Mouse (Mus musculus): ENCODE results near the gene Stk10. TPM values are rescaled to one million over a fixed set of nuclear protein-coding genes. Genes with fewer than 3 reads are reported as not detected.
A peak's percentile ranks its signal among the peaks of the same experiment; 100 is the strongest.

The Stk10 gene
- polyA plus RNA-seq, 1 experiment from 2014 or later, result 3.3 TPM

DNA sequence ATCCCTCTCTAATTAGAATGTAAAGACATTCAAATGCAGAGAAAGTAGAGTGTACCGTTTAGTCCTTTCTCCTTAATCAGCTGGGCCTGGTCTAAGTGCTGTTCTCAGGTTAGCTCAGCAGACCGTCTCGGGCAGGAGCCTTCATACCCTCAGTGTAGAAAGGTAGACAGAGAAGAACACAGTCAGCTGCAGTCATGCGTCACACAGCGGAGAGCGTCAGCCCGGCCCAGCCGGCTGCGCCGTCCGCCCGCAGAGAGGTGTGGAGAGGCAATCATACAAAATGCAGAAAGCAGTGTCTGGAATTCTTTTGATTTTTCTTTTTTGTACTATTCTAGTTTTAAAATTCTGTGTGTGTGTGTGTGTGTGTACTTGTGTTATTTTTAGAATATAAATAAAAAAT, 12.5 kb downstream of the Stk10 start:
- H3K36me3 ChIP-seq, result no peaks in the 10 kb centered on the region
- H3K4me2 ChIP-seq (replicated peaks), result no peak overlapping the region
- peaks cover 22% of the 10 kb centered on the region for H3K4me1 ChIP-seq
- ATAC-seq (ENCODE audit: low FRiP score), result no peak
- no peaks in the 10 kb centered on the region for H3K9me3 ChIP-seq (replicated peaks)
- no peak overlapping the region for H3K4me3 ChIP-seq
- H3K27me3 ChIP-seq, result peaks cover 6% of the 10 kb centered on the region
- no peak overlapping the region; the same call in 1 of the 2 replicates for H3K27ac ChIP-seq
- H3K9ac ChIP-seq, result no peak overlapping the region
- 52% methylated on average over 12 of the region's 12 CpGs for WGBS

DNA sequence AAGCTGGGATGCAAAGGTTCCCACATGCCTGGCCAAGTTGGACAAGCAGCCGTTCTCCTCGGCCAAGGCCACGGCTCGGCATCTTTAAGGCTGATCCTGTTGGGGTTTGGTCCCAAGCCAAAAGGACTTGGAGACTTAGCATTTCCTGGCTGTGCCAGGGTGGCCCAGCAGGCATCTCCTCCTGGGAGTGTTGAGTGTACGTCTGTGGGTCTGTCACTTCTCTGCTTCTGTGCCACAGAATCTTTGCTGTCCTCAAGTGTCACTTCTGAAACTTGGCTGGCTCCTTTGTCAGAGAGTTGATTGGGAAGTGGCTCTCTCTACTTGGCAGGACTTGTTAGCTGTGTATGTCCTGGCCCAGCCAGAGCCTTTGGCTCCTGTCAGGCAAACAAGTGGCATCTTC, 13.4 kb downstream of the Stk10 start:
- ATAC-seq (ENCODE audit: low FRiP score), result no peak
- Histone ChIP-seq H3K4me2 (replicated peaks) (no peak overlapping the region), H3K9ac (no peak overlapping the region), H3K36me3 (no peaks in the 10 kb centered on the region), H3K9me3 (replicated peaks) (no peaks in the 10 kb centered on the region), H3K4me3 (no peak overlapping the region), H3K27me3 (peaks cover 6% of the 10 kb centered on the region), H3K4me1 (peaks cover 30% of the 10 kb centered on the region), H3K27ac (no peak overlapping the region)
- 84% methylated on average over 5 of the region's 5 CpGs for WGBS

GRCm38 (mm10) chr11:32547391-32547947, 14.4 kb downstream of the Stk10 start:
- Histone ChIP-seq H3K9ac (0 out of 2 replicates have a peak overlapping the region, but pooled peaks have one; percentile 3), H3K4me3 (no peak overlapping the region), H3K4me2 (replicated peaks) (no peak overlapping the region), H3K36me3 (no peaks in the 10 kb centered on the region), H3K9me3 (replicated peaks) (no peaks in the 10 kb centered on the region), H3K27me3 (peaks cover 6% of the 10 kb centered on the region), H3K4me1 (peaks cover 40% of the 10 kb centered on the region), H3K27ac (no peak overlapping the region)
- ATAC-seq (ENCODE audit: low FRiP score), result no peak
- WGBS, result 74% methylated on average over 10 of the region's 10 CpGs

- Histone ChIP-seq H3K4me3 (no peak overlapping the region), H3K4me2 (replicated peaks) (no peak overlapping the region), H3K4me1 (peaks cover 44% of the 10 kb centered on the region), H3K9ac (no peak overlapping the region), H3K27ac (no peak overlapping the region), H3K36me3 (no peaks in the 10 kb centered on the region), H3K27me3 (peaks cover 6% of the 10 kb centered on the region), H3K9me3 (replicated peaks) (no peaks in the 10 kb centered on the region)
- no peak for ATAC-seq (ENCODE audit: low FRiP score)
- 88% methylated on average over 4 of the region's 4 CpGs for WGBS
Observed at GRCm38 (mm10) chr11:32548240-32548639, 15.1 kb downstream of the Stk10 start.

GRCm38 (mm10) chr11:32549236-32549635, 16.1 kb downstream of the Stk10 start:
- Histone ChIP-seq H3K4me2 (replicated peaks) (no peak overlapping the region), H3K4me3 (no peak overlapping the region), H3K27ac (no peak overlapping the region; the same call in 1 of the 2 replicates), H3K9me3 (replicated peaks) (no peaks in the 10 kb centered on the region), H3K9ac (no peak overlapping the region), H3K36me3 (no peaks in the 10 kb centered on the region), H3K4me1 (peaks cover 45% of the 10 kb centered on the region), H3K27me3 (peaks cover 6% of the 10 kb centered on the region)
- ATAC-seq (ENCODE audit: low FRiP score), result no peak
- WGBS, result 52% methylated on average over 6 of the region's 6 CpGs

DNA sequence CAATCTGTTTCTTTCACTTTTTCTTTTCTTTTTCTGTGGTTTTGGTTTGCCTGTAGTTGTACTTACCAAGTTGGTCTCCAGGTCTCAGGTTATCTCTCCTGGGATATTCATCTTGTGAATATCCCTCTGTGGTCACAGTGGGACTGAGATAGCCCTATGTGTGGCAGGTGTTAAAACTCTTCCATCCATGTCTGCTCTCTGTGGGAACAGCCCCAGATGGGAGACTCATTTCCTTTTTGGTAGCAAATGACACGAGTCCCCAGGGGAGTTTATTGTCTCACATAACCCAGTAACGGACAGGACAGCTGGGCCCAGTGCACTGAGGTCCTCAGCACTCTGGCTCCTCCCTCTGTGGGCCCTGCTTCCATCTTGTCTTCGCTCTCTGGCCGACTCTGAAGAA, 17.0 kb downstream of the Stk10 start:
- Histone ChIP-seq H3K36me3 (no peaks in the 10 kb centered on the region), H3K27me3 (peaks cover 6% of the 10 kb centered on the region), H3K4me1 (peaks cover 42% of the 10 kb centered on the region), H3K4me2 (replicated peaks) (no peak overlapping the region), H3K9me3 (replicated peaks) (no peaks in the 10 kb centered on the region), H3K27ac (no peak overlapping the region), H3K4me3 (no peak overlapping the region), H3K9ac (no peak overlapping the region)
- 0 out of 2 replicates have a peak, but pooled peaks have one; percentile 24 for ATAC-seq (ENCODE audit: low FRiP score)
- 32% methylated on average over 4 of the region's 4 CpGs for WGBS

GRCm38 (mm10) chr11:32551056-32551455, 18.0 kb downstream of the Stk10 start:
- WGBS, result 90% methylated on average over 4 of the region's 4 CpGs
- Histone ChIP-seq H3K4me3 (no peak overlapping the region), H3K9ac (no peak overlapping the region), H3K4me2 (replicated peaks) (no peak overlapping the region), H3K36me3 (no peaks in the 10 kb centered on the region), H3K27ac (peak overlapping the region; percentile 45; the same call in 1 of the 2 replicates), H3K4me1 (peaks cover 42% of the 10 kb centered on the region), H3K9me3 (replicated peaks) (no peaks in the 10 kb centered on the region), H3K27me3 (peaks cover 6% of the 10 kb centered on the region)
- no peak for ATAC-seq (ENCODE audit: low FRiP score)

DNA sequence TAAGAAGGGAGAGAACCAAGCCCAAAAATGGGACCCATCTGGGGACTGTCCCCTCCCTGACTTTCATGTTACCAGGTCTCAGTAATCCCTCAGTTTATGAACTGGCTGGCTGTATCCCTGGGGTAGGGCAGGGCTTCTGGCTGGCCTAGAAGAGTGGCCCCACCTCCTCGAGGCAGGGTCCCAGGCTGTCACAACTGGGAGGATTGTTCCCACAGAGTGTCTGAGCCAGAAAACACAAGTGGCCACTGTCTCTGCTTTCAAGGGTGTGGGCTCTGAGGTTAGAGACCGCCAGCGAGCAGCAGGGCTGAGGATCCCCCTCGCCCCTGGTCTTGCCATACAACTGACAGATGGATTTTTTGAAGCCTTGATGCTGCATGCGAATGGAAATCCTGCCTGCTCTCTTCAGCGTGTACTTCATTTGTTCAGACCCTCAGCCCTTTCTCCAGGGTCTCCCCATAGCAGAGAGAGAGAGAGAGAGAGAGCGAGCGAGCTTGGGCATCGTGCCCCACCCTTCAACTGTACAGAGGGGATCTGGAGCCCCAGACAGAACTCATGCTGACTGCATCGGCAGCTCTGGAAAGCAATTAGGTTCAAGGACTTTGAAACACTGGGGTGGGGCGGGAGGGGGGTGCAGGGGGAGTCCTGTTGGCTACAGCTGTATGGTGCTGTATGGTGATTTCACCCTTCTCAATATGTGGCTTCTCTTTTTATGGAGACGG, 18.6 kb downstream of the Stk10 start:
- Histone ChIP-seq H3K4me2 (replicated peaks) (no peak overlapping the region), H3K27me3 (peaks cover 3% of the 10 kb centered on the region), H3K9ac (no peak overlapping the region), H3K9me3 (replicated peaks) (no peaks in the 10 kb centered on the region), H3K27ac (peak overlapping the region; percentile 45), H3K36me3 (no peaks in the 10 kb centered on the region), H3K4me3 (no peak overlapping the region), H3K4me1 (peaks cover 42% of the 10 kb centered on the region)
- 58% methylated on average over 12 of the region's 12 CpGs for WGBS
- ATAC-seq (ENCODE audit: low FRiP score), result peak; percentile 44

- Histone ChIP-seq H3K36me3 (no peaks in the 10 kb centered on the region), H3K4me3 (no peak overlapping the region), H3K4me1 (peaks cover 39% of the 10 kb centered on the region), H3K9me3 (replicated peaks) (no peaks in the 10 kb centered on the region), H3K4me2 (replicated peaks) (no peak overlapping the region), H3K27ac (peak overlapping the region; percentile 3; the same call in 1 of the 2 replicates), H3K9ac (no peak overlapping the region), H3K27me3 (no peaks in the 10 kb centered on the region)
- 75% methylated on average over 13 of the region's 13 CpGs for WGBS
- ATAC-seq (ENCODE audit: low FRiP score), result no peak
Observed at GRCm38 (mm10) chr11:32552401-32553090, 19.4 kb downstream of the Stk10 start.

GRCm38 (mm10) chr11:32553311-32554140, 20.4 kb downstream of the Stk10 start:
- Histone ChIP-seq H3K9me3 (replicated peaks) (no peaks in the 10 kb centered on the region), H3K27me3 (no peaks in the 10 kb centered on the region), H3K4me2 (replicated peaks) (no peak overlapping the region), H3K27ac (no peak overlapping the region), H3K4me1 (peaks cover 38% of the 10 kb centered on the region), H3K4me3 (no peak overlapping the region), H3K9ac (no peak overlapping the region), H3K36me3 (no peaks in the 10 kb centered on the region)
- WGBS, result 72% methylated on average over 14 of the region's 14 CpGs
- no peak for ATAC-seq (ENCODE audit: low FRiP score)

DNA sequence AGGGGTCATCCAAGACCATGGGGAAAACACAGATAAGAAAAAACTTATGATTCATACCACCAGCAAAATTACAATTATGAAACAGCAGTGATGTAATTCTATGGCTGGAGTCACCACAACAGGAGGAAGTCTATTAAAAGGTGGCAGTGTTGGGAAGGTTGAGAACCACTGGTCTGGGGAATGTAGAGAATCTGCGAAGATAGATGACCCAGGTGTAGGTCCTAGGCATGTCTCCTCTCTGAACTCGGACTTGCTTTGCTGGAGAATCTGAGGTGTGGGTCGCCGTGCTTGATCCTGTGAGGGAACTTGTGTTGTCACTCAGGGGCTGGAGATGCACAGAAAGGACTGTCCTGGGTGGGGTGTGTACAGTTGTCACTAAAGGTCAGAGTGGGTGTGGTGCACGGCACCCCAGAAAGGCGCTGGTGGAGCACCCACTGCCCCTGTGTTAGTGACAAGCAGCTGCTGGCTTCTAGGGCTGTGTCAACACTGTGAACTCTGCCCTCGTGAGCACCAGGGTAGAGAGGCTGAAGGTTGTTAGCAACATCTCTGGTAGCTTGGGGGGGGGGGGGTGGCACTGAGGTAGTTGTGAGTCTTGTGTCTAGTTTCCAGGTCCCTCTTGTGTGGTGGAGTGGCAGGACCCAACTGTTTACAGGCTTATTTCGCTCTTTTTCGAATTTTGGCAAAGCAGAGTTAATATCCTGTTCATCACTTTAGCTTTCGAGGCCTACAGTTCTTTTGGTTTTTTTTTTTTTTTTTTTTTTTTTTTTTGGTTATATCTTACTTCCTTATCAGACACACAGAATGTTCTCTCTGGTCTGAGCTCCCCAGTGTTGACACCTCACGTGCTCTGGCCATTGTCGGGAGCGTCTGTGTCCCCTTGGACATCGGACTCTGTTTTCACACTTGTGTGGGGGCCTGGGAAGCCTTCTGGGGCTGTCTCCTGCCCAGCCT, 21.3 kb downstream of the Stk10 start:
- 92% methylated on average over 14 of the region's 14 CpGs for WGBS
- Histone ChIP-seq H3K4me1 (peaks cover 36% of the 10 kb centered on the region), H3K9me3 (replicated peaks) (no peaks in the 10 kb centered on the region), H3K27me3 (no peaks in the 10 kb centered on the region), H3K9ac (no peak overlapping the region), H3K27ac (no peak overlapping the region), H3K36me3 (no peaks in the 10 kb centered on the region), H3K4me2 (replicated peaks) (no peak overlapping the region), H3K4me3 (no peak overlapping the region)
- ATAC-seq (ENCODE audit: low FRiP score), result no peak

Data from hindbrain, embryonic 12.5 days (tissue).